Mouse (Mus musculus): Measurements from ENCODE around the gene Calhm2. TPM values are rescaled to one million over a fixed set of nuclear protein-coding genes. Genes with fewer than 3 reads are reported as not detected.

Gene Calhm2
- polyA plus RNA-seq, 1 experiment = 1.4 TPM

DNA sequence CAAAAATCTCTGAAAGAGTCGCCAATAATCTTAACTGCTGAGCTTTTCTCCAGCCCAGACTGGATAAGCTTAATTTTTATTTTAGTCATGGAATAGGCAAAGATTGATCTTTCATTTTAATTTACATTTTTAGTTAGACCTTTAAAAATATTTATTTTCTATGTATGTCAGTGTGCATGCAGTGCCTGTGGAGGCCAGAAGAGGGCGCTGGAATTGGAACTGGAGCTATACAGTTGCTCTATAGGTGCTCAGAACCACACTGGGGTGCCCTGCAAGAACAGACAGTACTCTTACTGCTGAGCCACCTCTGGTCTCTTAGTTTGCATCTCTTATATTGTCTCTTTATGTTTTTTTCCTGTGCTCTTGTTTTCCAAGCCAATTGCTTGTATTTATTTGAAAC lies 15.3 kb downstream of the Calhm2 start:
- no peaks in the 10 kb centered on the region for H3K79me2 ChIP-seq (ENCODE audit: control insufficient read depth, insufficient read depth)
- no peak overlapping the region for H3K4me2 ChIP-seq (ENCODE audit: low read depth)
- TF ChIP-seq REST (IDR thresholded peaks at IDR 0.05; ENCODE audit: insufficient read depth, insufficient read length) (no peak), MAX (IDR thresholded peaks at IDR 0.05; ENCODE audit: low read depth) (no peak), POLR2A (IDR thresholded peaks at IDR 0.05; ENCODE audit: insufficient read length, low read depth) (no peak), USF1 (IDR thresholded peaks at IDR 0.05; ENCODE audit: low read depth) (no peak), E2F4 (IDR thresholded peaks at IDR 0.05; ENCODE audit: insufficient read depth) (no peak), POLR2AphosphoS2 (IDR thresholded peaks at IDR 0.05; ENCODE audit: insufficient read length, low read depth) (no peak), MYOG (IDR thresholded peaks at IDR 0.05; ENCODE audit: control insufficient read depth in 1 of 3, insufficient read depth in 1 of 3, insufficient read length in 2 of 3, low read depth in 2 of 3) (no peak), TCF12 (IDR thresholded peaks at IDR 0.05; ENCODE audit: insufficient read depth, poor library complexity, severe bottlenecking) (no peak), TCF3 (IDR thresholded peaks at IDR 0.05; ENCODE audit: insufficient read length, low read depth) (no peak), CEBPB (IDR thresholded peaks at IDR 0.05; ENCODE audit: insufficient read depth, poor library complexity, severe bottlenecking) (no peak), SRF (IDR thresholded peaks at IDR 0.05; ENCODE audit: control insufficient read depth, insufficient read length, low read depth) (no peak), MYOD1 (IDR thresholded peaks at IDR 0.05; ENCODE audit: control insufficient read depth in 1 of 3, insufficient read length in 2 of 3, low read depth in 2 of 3) (no peak)
- H3K27me3 ChIP-seq (ENCODE audit: control insufficient read depth, insufficient read depth, insufficient read length) = no peaks in the 10 kb centered on the region
- H3K36me3 ChIP-seq (ENCODE audit: control insufficient read depth, insufficient read depth) = peaks cover 33% of the 10 kb centered on the region
- H3ac ChIP-seq (ENCODE audit: control insufficient read depth, insufficient read length) = no peak overlapping the region
- no peak overlapping the region for H3K4me3 ChIP-seq

DNA sequence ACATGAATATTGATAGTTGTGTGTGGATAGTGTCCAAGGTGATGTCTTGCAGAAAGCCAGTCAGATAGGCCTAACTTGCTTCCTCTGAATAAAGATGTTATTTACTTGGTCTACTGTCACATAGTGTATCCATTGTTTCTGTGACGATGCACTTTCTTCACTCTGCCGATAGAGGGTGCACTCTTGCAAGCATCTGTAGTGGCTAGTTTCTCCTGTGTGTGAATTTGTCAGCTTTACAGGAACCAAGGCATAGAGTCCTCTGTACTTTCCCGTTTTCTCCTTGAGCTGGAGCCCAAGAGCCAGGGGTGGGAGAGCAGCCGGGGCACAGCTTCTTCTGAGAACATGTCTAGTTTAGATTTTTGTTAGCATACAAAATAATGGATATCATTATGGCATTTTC lies 17.0 kb downstream of the Calhm2 start:
- TF ChIP-seq POLR2A (IDR thresholded peaks at IDR 0.05; ENCODE audit: insufficient read length, low read depth) (no peak), E2F4 (IDR thresholded peaks at IDR 0.05; ENCODE audit: insufficient read depth) (no peak), MYOD1 (IDR thresholded peaks at IDR 0.05; ENCODE audit: control insufficient read depth in 1 of 3, insufficient read length in 2 of 3, low read depth in 2 of 3) (no peak), REST (IDR thresholded peaks at IDR 0.05; ENCODE audit: insufficient read depth, insufficient read length) (no peak), TCF12 (IDR thresholded peaks at IDR 0.05; ENCODE audit: insufficient read depth, poor library complexity, severe bottlenecking) (no peak)
- Histone ChIP-seq H3K79me2 (ENCODE audit: control insufficient read depth, insufficient read depth) (no peaks in the 10 kb centered on the region), H3K4me3 (no peak overlapping the region), H3K36me3 (ENCODE audit: control insufficient read depth, insufficient read depth) (peaks cover 30% of the 10 kb centered on the region), H3K27me3 (ENCODE audit: control insufficient read depth, insufficient read depth, insufficient read length) (no peaks in the 10 kb centered on the region), H3ac (ENCODE audit: control insufficient read depth, insufficient read length) (no peak overlapping the region), H3K4me2 (ENCODE audit: low read depth) (no peak overlapping the region)

DNA sequence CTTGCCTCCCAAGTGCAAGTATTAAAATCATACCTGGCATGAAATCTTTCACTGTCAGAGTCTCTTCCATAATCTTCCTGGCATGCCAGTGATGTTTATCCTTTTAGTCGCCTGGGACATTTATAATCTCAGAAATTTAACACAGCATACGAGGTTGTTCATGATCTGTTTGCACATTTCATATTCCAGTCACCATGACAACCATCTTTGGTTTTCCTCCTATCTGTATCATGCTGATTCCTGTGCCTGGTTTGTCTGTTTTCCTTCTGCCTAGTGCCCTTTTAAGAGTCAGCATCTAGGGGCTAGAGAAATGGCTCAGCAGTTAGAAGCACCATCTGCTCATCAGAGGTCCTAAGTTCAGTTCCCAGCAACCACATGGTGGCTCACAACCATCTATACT lies 19.5 kb downstream of the Calhm2 start:
- no peak overlapping the region for H3K4me3 ChIP-seq
- no peak overlapping the region for H3ac ChIP-seq (ENCODE audit: control insufficient read depth, insufficient read length)
- H3K36me3 ChIP-seq (ENCODE audit: control insufficient read depth, insufficient read depth) = peaks cover 38% of the 10 kb centered on the region
- no peaks in the 10 kb centered on the region for H3K27me3 ChIP-seq (ENCODE audit: control insufficient read depth, insufficient read depth, insufficient read length)
- TF ChIP-seq TCF3 (IDR thresholded peaks at IDR 0.05; ENCODE audit: insufficient read length, low read depth) = no peak
- no peak for TF ChIP-seq MYOD1 (IDR thresholded peaks at IDR 0.05; ENCODE audit: control insufficient read depth in 1 of 3, insufficient read length in 2 of 3, low read depth in 2 of 3)
- no peak for TF ChIP-seq USF1 (IDR thresholded peaks at IDR 0.05; ENCODE audit: low read depth)
- TF ChIP-seq E2F4 (IDR thresholded peaks at IDR 0.05; ENCODE audit: insufficient read depth) = no peak
- TF ChIP-seq CEBPB (IDR thresholded peaks at IDR 0.05; ENCODE audit: insufficient read depth, poor library complexity, severe bottlenecking) = no peak
- TF ChIP-seq MYOG (IDR thresholded peaks at IDR 0.05; ENCODE audit: control insufficient read depth in 1 of 3, insufficient read depth in 1 of 3, insufficient read length in 2 of 3, low read depth in 2 of 3) = no peak
- no peak for TF ChIP-seq POLR2A (IDR thresholded peaks at IDR 0.05; ENCODE audit: insufficient read length, low read depth)
- no peak for TF ChIP-seq TCF12 (IDR thresholded peaks at IDR 0.05; ENCODE audit: insufficient read depth, poor library complexity, severe bottlenecking)
- H3K79me2 ChIP-seq (ENCODE audit: control insufficient read depth, insufficient read depth) = no peaks in the 10 kb centered on the region
- no peak overlapping the region for H3K4me2 ChIP-seq (ENCODE audit: low read depth)

DNA sequence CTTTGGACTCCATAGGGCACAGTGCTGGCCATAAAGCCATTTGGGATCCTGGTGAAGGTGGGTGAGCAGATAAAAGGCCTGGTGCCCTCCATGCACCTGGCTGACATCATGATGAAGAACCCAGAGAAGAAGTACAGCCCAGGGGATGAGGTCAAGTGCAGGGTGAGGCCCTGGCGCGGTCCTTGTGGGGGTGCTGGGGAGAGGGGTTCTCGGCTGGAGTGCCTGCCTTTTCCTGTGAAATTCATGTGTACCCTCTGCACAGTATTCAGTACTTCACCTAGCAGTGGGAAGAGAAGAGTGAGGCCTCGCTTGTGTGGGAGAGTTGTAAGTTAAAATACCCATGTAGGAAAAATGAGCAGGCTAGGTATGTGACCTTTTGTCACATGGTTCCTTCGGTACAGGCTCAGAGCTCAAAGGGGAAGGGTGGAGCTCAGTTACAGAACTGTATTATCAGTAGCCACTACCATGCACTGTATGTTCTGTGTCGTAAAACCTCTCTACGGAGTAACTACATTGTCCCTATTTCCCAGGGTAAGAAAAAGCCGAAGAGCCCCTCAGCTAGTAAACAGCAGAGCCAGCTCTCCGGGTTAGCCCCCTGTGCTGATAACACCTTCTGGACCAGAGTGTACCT lies 33.3 kb downstream of the Calhm2 start:
- TF ChIP-seq POLR2AphosphoS2 (IDR thresholded peaks at IDR 0.05; ENCODE audit: insufficient read length, low read depth) (no peak), MAX (IDR thresholded peaks at IDR 0.05; ENCODE audit: low read depth) (no peak), REST (IDR thresholded peaks at IDR 0.05; ENCODE audit: insufficient read depth, insufficient read length) (no peak), MYOD1 (IDR thresholded peaks at IDR 0.05; ENCODE audit: control insufficient read depth in 1 of 3, insufficient read length in 2 of 3, low read depth in 2 of 3) (no peak), POLR2A (IDR thresholded peaks at IDR 0.05; ENCODE audit: insufficient read length, low read depth) (no peak), USF1 (IDR thresholded peaks at IDR 0.05; ENCODE audit: low read depth) (no peak), E2F4 (IDR thresholded peaks at IDR 0.05; ENCODE audit: insufficient read depth) (no peak), SRF (IDR thresholded peaks at IDR 0.05; ENCODE audit: control insufficient read depth, insufficient read length, low read depth) (no peak), MYOG (IDR thresholded peaks at IDR 0.05; ENCODE audit: control insufficient read depth in 1 of 3, insufficient read depth in 1 of 3, insufficient read length in 2 of 3, low read depth in 2 of 3) (no peak), TCF12 (IDR thresholded peaks at IDR 0.05; ENCODE audit: insufficient read depth, poor library complexity, severe bottlenecking) (no peak)
- no peak overlapping the region for H3ac ChIP-seq (ENCODE audit: control insufficient read depth, insufficient read length)
- no peak overlapping the region for H3K4me2 ChIP-seq (ENCODE audit: low read depth)

DNA sequence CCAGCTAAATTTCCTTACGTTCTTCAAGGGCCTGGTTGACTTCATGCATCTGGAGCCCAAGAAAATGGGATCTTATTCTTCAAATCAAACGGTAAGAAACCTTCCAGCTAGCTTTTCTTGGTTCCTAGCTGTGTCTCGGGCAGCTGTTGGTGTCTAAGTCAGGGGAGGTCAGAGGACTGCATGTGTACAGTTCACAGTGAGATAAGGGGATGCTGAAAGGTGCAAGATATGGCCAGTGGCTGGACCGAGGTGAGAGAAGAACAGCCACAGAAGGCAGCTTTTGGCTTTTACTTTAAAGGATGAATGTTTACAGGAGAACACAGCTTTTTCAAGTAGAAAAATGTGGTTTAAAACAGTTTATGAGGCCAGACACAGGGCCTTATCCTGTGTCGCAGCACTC lies 37.0 kb downstream of the Calhm2 start:
- H3ac ChIP-seq (ENCODE audit: control insufficient read depth, insufficient read length) = no peak overlapping the region
- peaks cover 64% of the 10 kb centered on the region for H3K36me3 ChIP-seq (ENCODE audit: control insufficient read depth, insufficient read depth)
- no peak overlapping the region for H3K4me3 ChIP-seq
- H3K27me3 ChIP-seq (ENCODE audit: control insufficient read depth, insufficient read depth, insufficient read length) = no peaks in the 10 kb centered on the region
- H3K79me2 ChIP-seq (ENCODE audit: control insufficient read depth, insufficient read depth) = no peaks in the 10 kb centered on the region
- TF ChIP-seq MYOG (IDR thresholded peaks at IDR 0.05; ENCODE audit: control insufficient read depth in 1 of 3, insufficient read depth in 1 of 3, insufficient read length in 2 of 3, low read depth in 2 of 3) (no peak), POLR2A (IDR thresholded peaks at IDR 0.05; ENCODE audit: insufficient read length, low read depth) (no peak), MAX (IDR thresholded peaks at IDR 0.05; ENCODE audit: low read depth) (no peak), MYOD1 (IDR thresholded peaks at IDR 0.05; ENCODE audit: control insufficient read depth in 1 of 3, insufficient read length in 2 of 3, low read depth in 2 of 3) (no peak), POLR2AphosphoS2 (IDR thresholded peaks at IDR 0.05; ENCODE audit: insufficient read length, low read depth) (no peak), TCF12 (IDR thresholded peaks at IDR 0.05; ENCODE audit: insufficient read depth, poor library complexity, severe bottlenecking) (no peak), TCF3 (IDR thresholded peaks at IDR 0.05; ENCODE audit: insufficient read length, low read depth) (no peak), CEBPB (IDR thresholded peaks at IDR 0.05; ENCODE audit: insufficient read depth, poor library complexity, severe bottlenecking) (no peak), REST (IDR thresholded peaks at IDR 0.05; ENCODE audit: insufficient read depth, insufficient read length) (no peak)
- H3K4me2 ChIP-seq (ENCODE audit: low read depth) = no peak overlapping the region

More for the DNA sequence above, 33.3 kb downstream of the Calhm2 start:
- Histone ChIP-seq H3K27me3 (ENCODE audit: control insufficient read depth, insufficient read depth, insufficient read length) (no peaks in the 10 kb centered on the region), H3K36me3 (ENCODE audit: control insufficient read depth, insufficient read depth) (peaks cover 69% of the 10 kb centered on the region), H3K4me3 (no peak overlapping the region), H3K79me2 (ENCODE audit: control insufficient read depth, insufficient read depth) (no peaks in the 10 kb centered on the region)
